Mouse (Mus musculus): Measurements from ENCODE around the gene Ptx4.

GRCm38 (mm10) chr17:25169706-25170105, 49.1 kb downstream of the Ptx4 start:
- TF ChIP-seq CTCF (IDR thresholded peaks at IDR 0.05; ENCODE audit: extremely low read depth, insufficient read depth, low read length) (no peak), POLR2A (IDR thresholded peaks at IDR 0.05; ENCODE audit: extremely low read depth, insufficient read depth, low read length) (no peak)
